Mouse (Mus musculus): ENCODE data around the gene Ass1.
"Not testable (repeated sequence)": the region's sequence is repeated elsewhere in the genome, so short reads cannot be mapped to it uniquely, and the experiment has no call there.

Ass1 gene

GRCm38 (mm10) chr2:31530201-31530600, 60.2 kb downstream of the Ass1 start:
- no peak for DNase-seq (ENCODE audit: low read depth, low spot score)

- DNase-seq (ENCODE audit: low read depth, low spot score), result no peak
Observed at GRCm38 (mm10) chr2:31537054-31537453, 67.0 kb downstream of the Ass1 start.

- DNase-seq (ENCODE audit: low read depth, low spot score), result no peak
Observed at GRCm38 (mm10) chr2:31538745-31539144, 68.7 kb downstream of the Ass1 start.

GRCm38 (mm10) chr2:31541581-31541980, 71.6 kb downstream of the Ass1 start:
- no peak for DNase-seq (ENCODE audit: low read depth, low spot score)

- no peak for DNase-seq (ENCODE audit: low read depth, low spot score)
Observed at GRCm38 (mm10) chr2:31547726-31548125, 77.7 kb downstream of the Ass1 start.

GRCm38 (mm10) chr2:31550503-31550902, 80.5 kb downstream of the Ass1 start:
- no peak for DNase-seq (ENCODE audit: low read depth, low spot score)

- not testable (repeated sequence) for DNase-seq (ENCODE audit: low read depth, low spot score)
Observed at GRCm38 (mm10) chr2:31551351-31551750, 81.3 kb downstream of the Ass1 start.

GRCm38 (mm10) chr2:31551971-31552370, 82.0 kb downstream of the Ass1 start:
- no peak for DNase-seq (ENCODE audit: low read depth, low spot score)

- no peak for DNase-seq (ENCODE audit: low read depth, low spot score)
Observed at GRCm38 (mm10) chr2:31554619-31555018, 84.6 kb downstream of the Ass1 start.
